Mouse (Mus musculus) C2C12 (cell line): ENCODE data around the gene Gpr50.

Experiments used
- CEBPB ChIP-seq: IDR thresholded peaks from one replicate; pipeline ENCODE4 v1.6.1; 2011; ENCODE audit warnings: low read depth, mild to moderate bottlenecking, control low read depth, moderate library complexity
- CTCF ChIP-seq: IDR thresholded peaks from one replicate; pipeline ENCODE4 v1.5.1; 2011; ENCODE audit not compliant: control insufficient read depth, insufficient read depth, insufficient read length
- FOSL1 ChIP-seq: IDR thresholded peaks from one replicate; pipeline ENCODE4 v1.8.0; 2011; ENCODE audit warnings: mild to moderate bottlenecking, low read length; ENCODE audit not compliant: poor library complexity, insufficient read depth, severe bottlenecking
- MAX ChIP-seq: IDR thresholded peaks from one replicate; pipeline ENCODE4 v1.6.1; 2011; ENCODE audit warnings: mild to moderate bottlenecking, control low read depth
- MYOG ChIP-seq: IDR thresholded peaks from one replicate; pipeline ENCODE4 v1.6.1; 2011; ENCODE audit not compliant: control insufficient read depth, insufficient read length; ENCODE audit errors: extremely low read depth

- no peak for TF ChIP-seq CTCF
- no peak for TF ChIP-seq CEBPB
- TF ChIP-seq FOSL1, result no peak
- no peak for TF ChIP-seq MAX
- TF ChIP-seq MYOG, result no peak
Observed at GRCm38 (mm10) chrX:71631130-71631529, 32.3 kb upstream of the Gpr50 start.
